Mouse (Mus musculus) lung, postnatal 36 days (tissue): ENCODE measurements around the gene Gper1.
A peak's percentile ranks its signal among the peaks of the same experiment; 100 is the strongest.

Experiments
- DNase-seq: peaks from one replicate; pipeline ENCODE4 v3.0.0; 2022; ENCODE audit warnings: mixed read lengths

The Gper1 gene

GRCm38 (mm10) chr5:139448025-139448424 is 25.1 kb downstream of the Gper1 start:
- DNase-seq: no peak

- DNase-seq: peak; percentile 49
These were observed 26.3 kb downstream of the Gper1 start for GRCm38 (mm10) chr5:139449161-139449791.

GRCm38 (mm10) chr5:139449926-139450325 is 27.0 kb downstream of the Gper1 start:
- no peak for DNase-seq

GRCm38 (mm10) chr5:139453031-139453430 is 30.1 kb downstream of the Gper1 start:
- no peak for DNase-seq

- no peak for DNase-seq
These were observed 32.2 kb downstream of the Gper1 start for GRCm38 (mm10) chr5:139455166-139455565.

- peak; percentile 72 for DNase-seq
These were observed 34.3 kb downstream of the Gper1 start for GRCm38 (mm10) chr5:139457241-139457640.

- no peak for DNase-seq
These were observed 37.0 kb downstream of the Gper1 start for GRCm38 (mm10) chr5:139459938-139460337.

- DNase-seq: peak; percentile 98
These were observed 37.6 kb downstream of the Gper1 start, which contains the start of gene 3110082I17Rik for GRCm38 (mm10) chr5:139460384-139461067. TSS of gene 3110082I17Rik (minus strand) at chr5:139460527.

GRCm38 (mm10) chr5:139464874-139465273 is 41.9 kb downstream of the Gper1 start:
- no peak for DNase-seq

- no peak for DNase-seq
These were observed 43.4 kb downstream of the Gper1 start for GRCm38 (mm10) chr5:139466373-139466772.

- no peak for DNase-seq
These were observed 43.9 kb downstream of the Gper1 start for GRCm38 (mm10) chr5:139466801-139467200.

GRCm38 (mm10) chr5:139467998-139468397 is 45.0 kb downstream of the Gper1 start:
- DNase-seq: peak; percentile 47

- no peak for DNase-seq
These were observed 51.8 kb downstream of the Gper1 start for GRCm38 (mm10) chr5:139474741-139475140.
